Mouse (Mus musculus) brown adipose tissue, adult 24 weeks (tissue): ENCODE data around the gene Cela3b. TPM values are rescaled to one million over a fixed set of nuclear protein-coding genes. Genes with fewer than 3 reads are reported as not detected.
A peak's percentile ranks its signal among the peaks of the same experiment; 100 is the strongest.

Source experiments
- H3K27ac ChIP-seq: fragments of 200-500 bp; replicated peaks from 2 replicates; pipeline ENCODE4 v1.5.1; 2012; ENCODE audit warnings: low read depth, mild to moderate bottlenecking, low read length
- H3K4me1 ChIP-seq: fragments of 200-500 bp; 2 replicates; pipeline ENCODE4 v1.6.1; 2012; ENCODE audit warnings: low read length, mixed read lengths; ENCODE audit not compliant: control insufficient read depth, insufficient read depth, insufficient read length
- H3K4me3 ChIP-seq: fragments of 200-500 bp; 2 replicates; pipeline ENCODE4 v1.5.1; 2012; ENCODE audit warnings: low read depth, mild to moderate bottlenecking, low read length, moderate library complexity; ENCODE audit not compliant: insufficient read depth
- polyA plus RNA-seq: library from polyadenylated mRNA; stranded (reverse); fragments of >200 nt; gene quantifications from 2 replicates; pipeline ENCODE4 v1.2.4, GENCODE M21; 2012; ENCODE audit not compliant: missing spikeins, insufficient read depth, insufficient read length

The Cela3b gene
- polyA plus RNA-seq, 1 experiment: not detected

DNA sequence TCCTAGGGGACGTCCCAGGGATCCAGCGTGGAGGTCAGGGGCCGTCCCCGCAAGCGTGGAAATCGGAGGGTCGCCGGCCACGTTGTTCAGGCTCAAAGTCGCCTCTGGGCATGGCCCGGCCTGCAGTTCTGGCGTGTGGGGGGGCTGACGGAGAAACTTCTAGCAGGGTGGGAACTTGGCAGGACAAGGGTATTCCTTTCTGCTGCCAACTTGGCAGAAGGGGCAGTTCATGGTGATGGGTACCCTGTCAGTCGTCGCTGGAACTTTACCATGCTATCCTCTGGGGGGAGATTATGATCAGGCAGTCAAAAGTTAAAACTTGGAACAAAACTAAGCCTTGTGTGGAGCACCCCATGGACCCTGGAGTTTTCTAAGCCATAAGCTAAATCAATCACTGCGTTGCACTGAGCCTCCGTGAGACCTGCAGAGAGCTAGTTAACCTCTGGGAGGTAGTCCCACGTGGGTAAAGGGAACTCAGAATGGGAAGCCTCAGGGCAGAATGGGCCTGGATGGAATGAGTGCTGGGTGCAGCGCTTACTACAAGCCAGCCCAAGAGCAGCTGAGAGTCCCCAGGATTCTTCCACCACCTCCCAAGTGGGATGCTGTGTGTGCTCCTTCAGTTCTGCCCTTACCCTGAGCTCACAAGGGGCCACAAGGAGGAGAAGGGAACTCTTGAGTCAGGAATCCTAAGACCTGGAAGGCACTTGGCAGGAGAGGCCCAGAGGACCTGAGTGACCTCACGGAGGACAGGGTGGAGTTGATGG lies 38.9 kb upstream of the Cela3b start:
- Histone ChIP-seq H3K4me3 (peak overlapping the region; percentile 92), H3K27ac (peak overlapping the region; percentile 97), H3K4me1 (peaks cover 23% of the 10 kb centered on the region)

DNA sequence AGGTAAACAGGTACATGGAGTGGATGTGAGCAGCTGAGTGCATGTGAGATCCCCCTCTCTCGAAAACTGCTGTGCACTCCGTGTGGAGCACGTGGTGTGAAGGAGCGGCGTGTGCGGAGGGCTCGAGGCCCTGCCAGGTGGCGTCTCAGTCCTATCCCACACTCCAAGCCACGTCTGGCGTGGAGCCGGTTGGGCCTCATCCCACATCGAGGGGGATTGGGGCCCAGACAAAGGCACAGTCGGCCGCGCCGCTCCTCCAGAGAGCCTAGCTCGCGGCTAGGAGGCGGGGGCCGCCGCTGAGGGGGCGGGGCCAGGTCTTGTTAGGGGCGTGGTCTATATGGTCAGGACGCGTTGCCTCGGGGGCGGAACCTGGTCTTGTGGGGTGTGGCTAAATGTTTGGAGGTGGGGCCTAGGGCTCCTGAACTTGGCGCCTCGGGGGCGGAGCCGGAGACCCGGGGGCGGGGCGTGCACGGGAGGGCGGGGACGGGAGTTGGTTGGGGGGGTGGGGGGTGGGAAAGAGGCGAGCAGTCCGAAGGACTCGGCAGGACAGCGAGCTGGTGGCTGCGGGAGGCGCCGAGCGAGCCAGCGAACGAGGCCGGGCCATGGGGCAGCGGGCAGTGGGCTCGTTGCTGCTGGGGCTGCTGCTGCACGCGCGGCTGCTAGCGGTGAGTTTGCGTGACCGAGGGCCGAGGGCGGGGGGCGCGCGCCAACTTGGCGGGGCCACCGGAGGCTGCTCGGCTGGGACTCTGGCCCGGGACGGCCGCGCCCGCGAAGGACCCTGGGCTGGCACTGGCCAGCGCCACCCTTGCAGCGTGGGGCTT lies 38.1 kb upstream of the Cela3b start, which contains the start of gene Hspg2:
TSS of gene Hspg2 (plus strand) at position 510 of the 821 bp plus-strand sequence.
- Histone ChIP-seq H3K27ac (peak within 1 kb of the TSS; percentile 97), H3K4me3 (peak within 1 kb of the TSS; percentile 92), H3K4me1 (peaks cover 22% of the 10 kb centered on the region)

DNA sequence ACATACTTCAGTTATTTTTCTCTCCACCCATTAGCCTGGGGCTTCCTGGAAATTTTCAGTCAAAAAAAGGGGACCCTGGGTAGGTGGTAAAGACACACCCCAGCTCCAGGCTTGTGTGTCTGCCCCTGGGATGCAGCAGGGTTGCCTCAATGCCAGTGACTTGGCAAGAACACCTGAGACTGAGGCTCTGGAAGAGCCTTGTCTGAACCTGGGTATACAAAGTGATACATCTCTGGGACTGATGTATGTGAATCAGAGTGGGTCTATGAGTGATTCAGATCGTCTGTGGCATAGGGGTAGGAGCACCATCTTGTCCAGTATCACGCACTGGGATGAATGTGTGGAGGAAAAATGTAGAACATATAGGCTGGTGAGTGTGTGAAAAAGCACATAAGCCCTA lies 37.2 kb upstream of the Cela3b start:
- Histone ChIP-seq H3K4me1 (peaks cover 16% of the 10 kb centered on the region), H3K4me3 (no peak overlapping the region), H3K27ac (peak overlapping the region; percentile 67; the same call in 1 of the 2 replicates)

DNA sequence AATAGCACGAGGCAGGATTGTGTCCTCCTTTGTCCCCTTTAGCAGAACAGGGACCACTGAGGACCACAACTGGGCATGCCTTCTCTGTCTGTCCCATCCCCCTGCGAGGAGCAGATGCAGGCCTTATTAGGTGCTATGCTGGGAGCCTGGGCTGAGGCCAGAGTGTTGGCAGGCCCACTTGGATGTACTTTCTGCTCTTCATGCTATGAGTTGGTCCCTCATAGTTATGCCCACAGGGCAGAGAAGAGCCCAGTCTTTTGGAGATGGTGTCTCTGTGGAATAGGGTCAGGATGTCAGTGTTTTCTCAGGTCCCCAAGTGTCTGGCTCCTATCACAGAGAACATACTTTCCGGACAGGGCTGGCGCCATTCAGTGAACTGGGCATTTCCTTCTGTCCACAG lies 36.7 kb upstream of the Cela3b start:
- Histone ChIP-seq H3K4me3 (no peak overlapping the region), H3K27ac (peak overlapping the region; percentile 67), H3K4me1 (peaks cover 16% of the 10 kb centered on the region)

DNA sequence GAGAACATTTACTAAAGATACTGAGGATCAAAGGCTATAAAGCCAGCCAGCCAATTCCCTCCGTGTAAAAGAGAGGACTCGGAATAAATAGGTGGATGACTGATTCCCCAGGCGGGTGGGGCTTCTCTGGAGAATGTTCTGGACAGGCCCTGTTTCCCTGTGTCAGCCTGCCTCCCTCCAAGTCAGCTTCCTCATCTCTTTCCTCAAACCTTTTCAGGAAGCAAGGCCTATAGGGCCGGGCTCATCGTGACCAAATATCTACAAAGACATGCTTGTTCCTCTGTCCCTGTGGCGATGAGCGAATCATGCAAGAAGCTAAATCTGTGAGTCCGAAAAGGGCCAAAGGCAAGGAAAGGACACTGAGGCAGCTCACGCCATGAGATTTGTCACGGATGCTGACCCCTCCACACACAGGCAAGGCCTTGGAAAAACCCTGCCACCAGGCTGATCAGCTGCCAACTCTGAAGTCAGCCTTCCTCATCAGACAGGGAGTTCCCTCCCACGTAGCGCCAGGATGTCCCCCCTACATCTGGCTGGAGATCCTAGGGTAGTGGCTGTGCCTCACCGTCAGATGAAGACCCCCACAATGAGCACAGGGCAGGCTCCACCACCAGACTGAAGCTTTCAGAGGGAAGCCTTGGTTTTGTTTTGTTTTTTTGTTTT lies 34.9 kb upstream of the Cela3b start:
- H3K4me3 ChIP-seq: no peak overlapping the region
- H3K27ac ChIP-seq: peak overlapping the region; percentile 96
- H3K4me1 ChIP-seq: peaks cover 23% of the 10 kb centered on the region

DNA sequence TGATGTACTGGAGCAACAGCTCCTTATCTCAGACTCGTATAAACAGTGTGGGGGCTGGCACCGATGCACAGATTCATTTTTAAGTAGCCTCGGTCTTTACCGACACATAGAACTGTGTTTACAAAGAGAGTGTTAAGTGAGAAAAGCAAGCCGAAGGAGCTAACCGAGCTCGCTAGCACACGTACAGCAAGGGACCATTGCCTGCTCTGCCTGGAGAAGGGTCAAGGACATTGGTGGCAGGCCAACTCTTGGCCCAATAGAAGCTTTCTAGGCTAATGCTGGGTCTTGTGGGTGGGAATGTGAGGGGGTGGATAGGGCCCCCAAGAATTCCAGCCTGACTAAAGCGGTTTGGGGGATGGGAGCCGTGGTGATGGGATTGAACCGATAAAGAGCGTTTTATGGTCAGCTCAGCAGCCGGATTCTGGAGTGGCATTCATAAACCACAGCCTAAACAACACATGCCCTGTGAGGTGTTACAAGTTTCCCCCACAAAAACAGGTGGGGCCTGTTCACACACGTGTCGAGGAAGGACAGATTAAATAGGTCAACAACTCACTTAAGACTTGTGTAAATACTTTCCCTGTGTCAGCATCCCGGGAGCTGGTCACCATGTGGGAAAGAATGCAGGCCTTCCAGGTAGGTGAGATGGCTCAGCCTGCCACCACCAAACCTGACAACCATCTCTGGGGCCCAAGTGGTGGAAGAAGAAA lies 31.8 kb upstream of the Cela3b start:
- Histone ChIP-seq H3K4me3 (no peak overlapping the region), H3K4me1 (peaks cover 26% of the 10 kb centered on the region), H3K27ac (no peak overlapping the region)

DNA sequence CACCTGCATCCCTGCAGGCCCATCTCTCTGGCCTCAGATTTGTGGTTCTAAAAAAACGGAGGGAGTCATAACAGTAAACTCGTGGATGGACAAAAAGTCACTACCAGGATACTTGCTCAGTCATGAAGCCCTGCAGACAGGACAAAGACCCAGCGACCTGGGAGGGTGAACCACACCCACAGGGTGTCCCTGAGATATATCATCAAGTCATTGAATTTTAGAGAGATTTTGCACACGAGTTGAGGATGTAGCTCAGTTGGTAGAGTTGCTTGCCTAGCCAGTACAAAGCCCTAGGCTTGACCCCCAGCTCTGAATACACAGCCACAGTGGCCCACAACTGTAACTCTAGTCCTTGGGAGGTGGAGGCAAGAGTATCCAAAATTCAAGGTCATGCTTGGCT lies 30.9 kb upstream of the Cela3b start:
- H3K27ac ChIP-seq: peak overlapping the region; percentile 60
- H3K4me1 ChIP-seq: peaks cover 22% of the 10 kb centered on the region
- H3K4me3 ChIP-seq: no peak overlapping the region

DNA sequence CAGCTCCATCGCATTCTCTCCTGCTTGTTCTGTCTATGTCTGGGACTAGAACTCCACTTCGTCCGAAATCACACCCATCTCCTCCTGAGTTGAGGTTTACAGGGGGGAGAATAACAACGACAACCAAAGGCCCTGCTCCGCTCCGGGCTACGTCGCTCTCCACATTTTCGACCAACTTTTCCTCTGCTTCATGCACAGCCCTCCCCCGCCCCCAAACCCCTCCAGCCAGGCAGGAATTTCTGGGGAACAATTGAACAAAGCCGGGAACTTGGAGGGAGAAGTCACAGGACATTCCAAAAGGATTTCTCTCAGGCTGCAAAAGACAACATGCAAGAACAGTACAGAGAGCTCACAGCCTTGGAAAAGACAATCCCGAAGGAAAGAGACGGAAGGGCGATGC lies 30.3 kb upstream of the Cela3b start:
- peaks cover 22% of the 10 kb centered on the region for H3K4me1 ChIP-seq
- H3K4me3 ChIP-seq: no peak overlapping the region
- peak overlapping the region; percentile 86 for H3K27ac ChIP-seq

DNA sequence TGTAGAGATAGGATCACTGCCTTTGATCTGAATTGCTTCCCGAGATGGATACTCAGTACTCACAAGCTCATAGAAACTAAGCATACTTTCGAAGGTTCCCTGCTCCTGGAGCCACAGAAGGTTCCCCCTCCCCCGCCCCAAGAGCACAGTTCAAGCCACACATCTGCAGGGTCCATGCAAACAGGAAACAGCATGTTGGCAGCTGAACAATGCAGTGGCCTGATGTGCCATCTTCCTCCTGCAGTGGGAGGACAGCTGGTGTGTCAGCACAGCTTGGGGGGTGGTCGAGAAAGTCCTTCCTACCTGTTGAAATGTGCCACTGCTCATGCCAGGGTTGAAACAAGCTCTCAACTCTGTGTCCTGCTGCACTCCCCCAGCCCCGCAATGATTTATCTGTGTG lies 28.5 kb upstream of the Cela3b start:
- Histone ChIP-seq H3K4me3 (no peak overlapping the region), H3K27ac (no peak overlapping the region), H3K4me1 (peaks cover 12% of the 10 kb centered on the region)

DNA sequence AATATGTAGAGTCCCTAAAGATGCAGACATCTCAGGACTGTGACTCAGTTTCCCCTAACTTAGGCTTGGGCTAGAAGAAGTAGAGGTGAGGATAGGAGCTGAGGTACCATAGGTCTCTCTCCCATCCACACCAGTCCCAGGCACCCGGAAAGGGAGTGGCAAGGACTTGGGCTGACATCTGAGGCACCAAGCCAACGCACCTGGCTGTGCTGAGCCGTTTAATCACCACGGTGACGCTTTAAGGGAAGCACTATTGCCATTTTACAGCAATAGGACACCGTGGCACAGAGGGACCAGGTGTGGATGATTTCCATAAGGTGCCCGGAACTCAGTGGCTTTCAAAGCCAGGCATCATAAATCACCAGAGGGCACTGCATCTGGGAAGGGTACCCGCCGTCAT lies 28.0 kb upstream of the Cela3b start:
- H3K27ac ChIP-seq: no peak overlapping the region
- H3K4me3 ChIP-seq: no peak overlapping the region
- peaks cover 12% of the 10 kb centered on the region for H3K4me1 ChIP-seq

DNA sequence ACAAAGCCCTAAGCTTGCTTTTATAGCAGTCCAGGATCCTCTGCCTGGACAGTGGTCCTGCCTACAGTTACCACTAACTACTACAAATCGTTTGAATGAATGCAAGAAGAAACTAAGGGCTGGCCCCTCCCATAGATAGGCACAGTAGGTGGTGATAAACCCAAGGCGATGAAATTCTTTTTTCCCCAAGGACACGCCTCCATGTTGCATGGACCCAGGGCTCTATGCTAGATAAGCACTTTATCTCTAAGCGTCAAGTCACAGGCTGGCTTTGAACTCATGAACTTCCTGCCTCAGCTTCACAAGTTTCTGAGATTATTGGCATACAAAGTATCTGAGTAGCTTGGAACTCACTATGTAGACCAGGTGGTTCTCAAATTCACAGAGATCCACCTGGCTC lies 27.0 kb upstream of the Cela3b start:
- peaks cover 12% of the 10 kb centered on the region for H3K4me1 ChIP-seq
- 0 out of 2 replicates have a peak overlapping the region, but pooled peaks have one; percentile 23 for H3K27ac ChIP-seq
- no peak overlapping the region for H3K4me3 ChIP-seq

DNA sequence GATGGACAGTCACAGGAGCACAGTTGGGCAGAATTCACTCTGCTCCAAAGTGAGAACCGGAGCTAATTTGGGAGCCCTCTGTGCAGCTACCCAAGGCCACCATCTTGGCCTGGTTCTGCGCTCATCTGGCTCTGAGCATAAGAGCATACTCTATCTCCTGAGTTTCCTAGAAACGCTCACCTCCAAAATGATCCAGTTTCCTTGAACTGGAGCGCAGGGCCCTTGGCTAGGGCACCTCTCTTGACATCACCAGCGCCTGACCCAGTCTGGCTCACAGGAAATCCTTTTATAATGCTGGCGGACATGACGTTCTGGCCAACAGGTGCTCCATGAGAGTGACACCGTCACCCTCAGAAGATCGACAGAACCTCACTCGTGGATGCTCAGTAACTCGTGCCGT lies 26.2 kb upstream of the Cela3b start:
- no peak overlapping the region for H3K4me3 ChIP-seq
- peak overlapping the region; percentile 59 for H3K27ac ChIP-seq
- peaks cover 11% of the 10 kb centered on the region for H3K4me1 ChIP-seq

DNA sequence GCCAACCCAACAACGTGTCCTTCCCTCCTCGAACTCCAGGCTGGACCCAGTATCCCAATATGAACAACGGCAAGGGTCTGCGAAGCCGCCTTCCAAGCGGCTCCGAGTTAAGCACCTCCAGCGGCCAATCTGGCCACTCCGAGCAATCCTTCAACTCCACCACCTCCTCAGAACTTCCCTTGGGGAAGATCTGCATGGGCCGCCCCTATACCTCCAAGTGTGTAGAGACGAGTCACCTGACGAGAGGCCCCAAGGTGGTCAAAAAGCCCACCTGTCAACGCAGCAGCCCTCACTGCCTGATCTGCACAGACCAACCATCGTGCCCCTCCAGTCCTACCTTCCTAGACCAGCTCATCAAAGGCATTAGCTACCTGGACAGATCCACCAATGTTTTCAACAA lies 24.2 kb upstream of the Cela3b start:
- no peak overlapping the region for H3K27ac ChIP-seq
- no peak overlapping the region for H3K4me3 ChIP-seq
- H3K4me1 ChIP-seq: peaks cover 5% of the 10 kb centered on the region; the same call in 1 of the 2 replicates

DNA sequence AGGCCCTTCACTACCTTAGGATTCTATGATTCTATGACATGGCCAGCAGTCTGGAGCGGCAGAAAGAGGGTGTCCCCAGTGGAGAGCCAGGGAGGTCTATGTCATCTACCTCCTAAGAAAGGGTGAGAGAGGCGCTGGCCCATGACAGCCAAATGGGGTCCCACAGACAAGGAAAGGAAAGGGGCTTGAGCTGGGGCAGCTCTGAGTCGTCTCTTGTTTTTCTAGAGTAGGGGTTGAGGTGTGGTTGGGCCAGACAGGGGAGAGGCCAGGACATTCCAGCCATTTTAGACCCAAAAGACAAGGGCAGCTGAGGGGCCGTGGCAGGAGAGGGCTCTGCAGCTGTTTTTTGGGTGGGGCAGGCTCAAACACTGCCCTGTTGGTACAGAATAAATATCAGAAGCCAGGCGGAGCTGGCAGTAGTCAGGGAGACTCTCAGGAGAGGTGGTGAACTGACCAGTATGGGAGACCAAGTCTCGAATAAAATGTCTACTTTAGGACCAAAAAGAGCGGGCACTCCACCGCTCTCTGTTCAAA lies 23.0 kb upstream of the Cela3b start, which contains the start of gene 1700013G24Rik:
TSS of gene 1700013G24Rik (plus strand) at position 51 of the 534 bp plus-strand sequence.
- Histone ChIP-seq H3K27ac (no peak within 1 kb of the TSS), H3K4me3 (no peak within 1 kb of the TSS), H3K4me1 (peaks cover 2% of the 10 kb centered on the region)
